Mouse (Mus musculus) heart, postnatal 0 days (tissue): ENCODE measurements at regions not wholly inside any gene's neighbourhood (a gene's known extent, or its start where the extent isn't known, plus 50 kb on each side); places are given as distances from the start of the nearest gene placed in this dataset.

Experiments used
- CTCF ChIP-seq: IDR thresholded peaks from 2 replicates; pipeline ENCODE4 v1.5.1; 2016; ENCODE audit warnings: antibody characterized with exemption, control low read depth, low read depth
- EP300 ChIP-seq: IDR thresholded peaks from 2 replicates; pipeline ENCODE4 v1.6.1; 2016; ENCODE audit warnings: antibody characterized with exemption, low read depth

- no peak for TF ChIP-seq CTCF
- no peak for TF ChIP-seq EP300
These were observed 254.6 kb downstream of the Lmo7 start for GRCm38 (mm10) chr14:101984401-101984800.
